Mouse (Mus musculus) cerebellum, adult (tissue): ENCODE results near the gene Apol6.

Source experiments
- ATAC-seq: cut with Nextera tagmentation; 2 replicates; pipeline ENCODE4 v1.9.2; 2017; ENCODE audit warnings: mild to moderate bottlenecking, moderate library complexity, mixed read lengths; ENCODE audit not compliant: insufficient number of reproducible peaks, low FRiP score, low TSS enrichment

The Apol6 gene

DNA sequence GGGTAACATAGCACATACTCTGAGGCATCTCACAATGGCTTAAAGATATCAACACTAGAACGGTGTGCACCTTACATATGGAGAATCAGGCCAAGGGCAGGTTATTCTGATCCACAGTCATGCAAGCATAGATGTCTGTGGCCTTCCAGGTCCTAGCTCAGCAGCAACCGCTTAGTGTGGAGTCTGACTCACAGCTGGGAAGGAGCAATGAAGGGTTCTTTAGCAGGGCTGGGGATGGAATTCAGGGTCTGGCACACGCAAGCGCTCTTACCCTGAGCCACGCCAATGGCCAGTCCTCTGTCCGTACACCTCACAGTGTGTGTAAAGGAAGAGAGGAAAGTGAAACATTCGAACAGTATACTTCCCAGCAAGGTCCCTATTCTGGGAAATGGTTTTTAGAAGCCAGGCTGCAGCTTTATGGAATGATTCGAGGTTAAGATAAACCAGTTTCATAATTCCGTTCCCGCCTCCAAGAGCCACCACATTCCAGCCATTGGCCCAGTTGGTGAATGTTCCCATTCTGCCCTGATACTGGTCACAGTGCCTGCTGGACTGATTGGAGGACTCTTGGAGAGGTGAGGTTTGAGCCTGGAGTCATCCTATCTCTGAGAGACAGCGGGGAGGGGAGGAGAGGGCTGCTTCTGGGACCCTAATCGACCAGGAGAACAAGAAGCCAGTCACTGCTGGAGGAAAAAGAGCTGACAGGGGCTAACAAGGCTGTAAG lies at the start of gene Apol6:
Apol6 (plus strand) TSS at position 133 of the 724 bp plus-strand sequence.
- no peak for ATAC-seq

DNA sequence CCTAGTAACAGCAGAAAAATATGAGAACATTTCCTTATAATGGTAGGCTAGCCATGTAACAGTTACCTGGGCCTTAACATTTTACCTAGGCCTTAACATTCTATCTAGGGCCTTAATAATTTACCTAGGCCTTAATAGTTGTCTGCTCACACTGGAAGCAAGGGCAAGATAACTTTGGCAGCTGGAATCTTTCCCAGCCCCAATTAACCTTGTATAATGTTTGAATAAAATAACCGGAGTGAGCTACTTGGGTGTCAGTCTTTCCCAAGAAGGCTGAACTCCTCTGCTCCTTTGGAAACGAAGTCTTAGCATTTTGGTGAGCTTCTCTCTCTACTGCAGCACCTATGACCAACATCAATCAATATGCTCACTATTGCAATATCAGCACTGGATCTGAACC lies 46.5 kb upstream of the Apol6 start:
- no peak for ATAC-seq

DNA sequence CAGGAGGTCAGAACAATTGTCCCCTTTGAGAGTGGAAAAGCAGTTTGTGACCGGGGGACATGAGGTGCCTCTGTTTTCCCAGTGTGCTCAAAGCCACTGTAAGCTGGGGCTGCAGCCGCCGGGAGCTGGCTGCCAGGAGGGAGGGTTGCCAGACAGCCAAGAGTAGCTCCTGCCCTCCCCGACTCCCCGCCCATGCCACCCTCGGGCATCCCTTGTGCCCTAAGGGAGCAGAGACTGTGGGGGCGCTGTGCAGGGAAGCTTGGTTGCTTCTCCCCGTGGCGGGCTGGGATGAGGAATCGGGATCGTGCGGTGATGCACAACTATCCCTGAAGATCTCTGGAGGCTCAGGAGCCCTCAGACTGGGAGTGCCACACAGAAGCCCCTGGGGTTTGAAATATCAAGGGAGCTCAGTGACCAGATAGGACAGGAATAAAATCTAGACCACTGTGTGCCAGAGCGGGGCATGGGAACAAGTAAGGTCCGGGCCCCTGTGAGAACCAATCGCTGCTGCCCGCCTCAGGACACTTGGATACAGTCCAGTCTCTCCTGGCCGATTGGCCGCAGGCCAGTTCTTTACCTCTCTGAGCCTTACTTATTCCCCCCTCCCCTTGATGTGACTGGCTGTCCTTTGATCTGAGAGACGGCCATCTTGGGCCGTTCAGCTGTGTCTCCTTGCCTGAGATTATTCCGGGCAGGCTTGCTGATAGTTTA lies 45.5 kb upstream of the Apol6 start:
- no peak for ATAC-seq

DNA sequence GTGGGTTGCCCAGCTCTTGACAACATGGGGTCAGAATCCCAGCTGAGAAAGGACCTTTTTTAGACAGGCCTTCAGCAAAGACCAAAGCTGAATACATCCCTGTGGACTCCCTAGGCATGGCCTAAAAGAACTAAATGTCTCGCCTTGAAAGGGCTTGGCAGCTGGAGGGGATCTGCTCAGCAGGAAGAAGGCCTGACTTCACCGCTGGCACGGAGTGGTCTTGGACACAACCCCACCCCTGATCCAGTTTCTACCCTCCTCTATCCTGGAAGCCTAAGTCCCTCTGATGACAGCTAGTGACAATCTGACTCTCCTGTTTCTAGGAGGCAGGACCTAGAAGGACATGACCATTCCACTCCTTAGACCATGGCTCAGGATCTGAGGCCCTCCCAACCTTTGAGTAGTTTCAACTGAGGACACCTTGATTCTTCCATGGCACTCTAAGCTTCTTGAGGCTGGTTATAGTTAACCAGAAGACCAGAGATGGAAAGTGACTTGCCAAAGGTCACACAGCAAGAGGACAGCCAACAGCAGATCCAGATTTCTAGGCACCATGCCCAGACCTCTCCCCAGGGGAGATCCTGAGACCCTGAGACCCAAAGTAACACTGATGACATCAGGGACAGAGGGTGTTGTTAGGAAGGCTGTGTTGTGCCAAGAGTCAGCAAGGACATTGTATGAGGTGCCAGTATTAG lies 41.2 kb upstream of the Apol6 start:
- peak; percentile 40; the same call in 1 of the 2 replicates for ATAC-seq

DNA sequence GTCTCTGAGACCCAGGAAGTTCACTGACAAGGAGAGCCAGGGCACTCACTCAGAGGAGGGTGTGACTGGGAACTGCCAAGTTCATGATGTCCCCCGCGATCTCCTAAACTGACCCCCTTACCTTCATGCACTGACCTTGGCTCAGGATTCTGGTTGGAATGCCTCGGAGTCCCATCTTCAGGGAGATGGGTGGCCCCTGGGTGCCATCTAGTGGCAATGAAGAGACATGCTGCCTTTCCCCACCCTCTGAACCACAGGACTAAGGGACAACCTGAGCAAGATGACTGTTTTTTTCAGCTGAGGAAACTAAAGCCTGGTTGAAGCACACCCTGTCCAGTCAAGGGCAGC lies 40.7 kb upstream of the Apol6 start:
- ATAC-seq, result peak; percentile 72; the same call in 1 of the 2 replicates

DNA sequence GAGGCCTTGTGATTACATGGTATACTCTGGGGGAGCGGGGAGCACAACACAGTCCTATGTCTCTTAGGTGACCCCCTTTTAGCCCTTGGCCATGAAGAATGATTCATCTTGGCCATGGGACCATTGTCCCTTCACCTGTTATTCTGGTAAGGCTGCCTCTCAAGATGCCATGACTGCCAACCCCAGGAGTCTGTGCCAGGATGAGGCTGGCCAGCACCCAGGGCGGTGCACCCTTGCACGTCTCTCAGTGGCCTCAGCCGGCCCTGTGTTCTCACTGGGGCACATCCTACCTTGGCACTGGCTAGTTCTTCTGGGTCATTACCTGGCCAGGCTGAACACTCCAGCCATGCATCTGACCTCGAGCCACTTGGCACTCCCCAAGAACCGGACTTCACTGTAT lies 35.7 kb upstream of the Apol6 start:
- no peak for ATAC-seq

DNA sequence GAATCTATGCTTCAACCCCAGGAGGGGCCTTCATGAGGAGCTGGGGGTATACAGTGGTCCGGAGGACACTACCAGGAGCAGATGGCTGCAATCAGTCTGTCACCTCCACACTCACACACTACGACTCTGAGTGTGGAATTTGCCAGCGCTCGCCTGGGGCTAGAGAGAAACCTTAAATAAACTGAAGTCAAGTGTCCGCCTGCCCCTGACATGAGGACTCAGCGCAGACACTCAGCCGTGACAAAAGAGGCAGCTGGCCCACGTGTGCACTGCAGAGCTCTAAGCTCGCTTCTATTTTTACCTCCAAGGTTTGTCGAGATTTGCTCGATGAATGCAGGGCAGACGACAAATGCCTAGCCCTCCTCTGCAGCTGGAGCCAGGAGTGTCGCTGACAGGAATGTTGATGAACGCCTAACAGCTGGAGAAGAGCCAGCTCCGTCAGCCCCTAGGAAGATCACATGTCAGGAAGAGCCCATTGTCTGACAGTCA lies 30.7 kb upstream of the Apol6 start:
- ATAC-seq, result no peak

DNA sequence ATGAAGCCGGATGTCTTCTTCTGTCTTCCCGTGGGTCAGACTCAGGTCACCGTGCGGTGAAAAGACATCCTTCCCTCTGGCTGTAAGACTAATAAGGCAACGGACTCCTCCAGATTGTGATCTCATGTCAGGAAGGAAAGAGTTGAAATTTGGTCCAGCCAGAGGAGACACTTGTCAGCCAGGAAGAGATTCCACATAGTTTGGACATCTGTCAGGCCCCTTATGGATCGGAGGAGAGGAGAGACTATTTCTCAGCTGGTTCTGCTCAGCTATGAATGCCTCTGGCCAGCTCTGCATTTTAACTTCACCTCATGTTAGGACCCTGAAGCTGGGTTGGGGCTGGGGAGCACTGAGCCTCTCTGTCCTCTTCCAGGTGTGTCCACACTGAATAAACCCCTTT lies 30.1 kb upstream of the Apol6 start:
- ATAC-seq, result no peak

DNA sequence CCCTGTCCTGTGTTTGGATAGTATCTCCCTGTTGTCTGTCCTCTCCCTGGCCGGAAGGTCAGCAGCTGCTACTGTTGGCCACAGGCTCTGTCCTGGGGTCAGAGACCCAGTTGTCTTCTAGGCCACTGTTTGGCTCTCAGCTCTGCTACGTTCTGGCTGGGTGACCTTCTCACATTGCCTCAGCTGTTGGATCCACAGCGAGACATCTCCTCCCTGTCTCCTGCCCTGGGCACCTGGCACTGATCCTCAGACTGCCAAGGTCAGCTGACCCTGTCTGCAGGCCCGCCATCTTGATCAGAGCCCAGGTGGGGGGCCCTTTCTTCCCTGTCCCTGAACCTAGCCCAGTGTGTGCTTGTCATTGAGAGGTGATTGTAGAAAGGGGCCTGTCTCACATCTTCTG lies 29.5 kb upstream of the Apol6 start:
- no peak for ATAC-seq

DNA sequence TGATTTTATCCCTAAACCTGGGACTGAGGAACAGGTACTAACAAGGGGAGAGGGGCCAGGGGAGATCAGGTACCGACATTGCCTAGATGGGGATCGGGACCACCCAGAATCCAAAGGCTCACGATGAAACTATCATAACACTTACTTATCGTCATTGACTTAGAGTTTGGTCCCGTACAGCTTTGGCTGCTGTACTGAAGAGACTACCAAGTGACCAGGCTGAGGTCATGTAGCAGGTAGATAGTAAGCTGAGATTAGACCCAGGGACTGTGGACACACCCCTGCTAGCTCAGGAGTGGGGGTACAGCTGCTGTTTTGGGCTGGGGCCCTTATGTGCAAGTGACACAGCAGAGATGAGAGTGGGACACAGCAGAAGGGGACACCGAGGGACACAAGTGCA lies 28.0 kb upstream of the Apol6 start:
- ATAC-seq, result no peak

DNA sequence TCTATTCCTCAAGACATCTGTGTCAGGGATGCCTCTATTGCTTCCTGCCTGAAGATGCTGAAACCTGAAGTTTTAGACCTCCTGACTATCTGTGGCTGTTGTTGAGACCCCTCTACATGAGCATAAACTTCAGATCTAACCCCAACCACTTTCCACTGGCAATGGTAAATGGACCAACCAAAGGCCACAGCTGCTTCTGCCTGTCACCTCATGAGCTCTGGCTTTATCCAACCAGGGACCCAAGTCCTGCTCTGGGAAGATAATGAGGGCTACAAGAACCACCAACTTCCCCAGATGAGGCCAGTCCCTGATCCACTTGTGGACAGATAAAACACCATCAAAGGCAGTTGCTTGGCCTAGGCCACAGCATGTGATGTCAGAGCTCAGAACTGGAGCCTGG lies 26.6 kb upstream of the Apol6 start:
- no peak for ATAC-seq

DNA sequence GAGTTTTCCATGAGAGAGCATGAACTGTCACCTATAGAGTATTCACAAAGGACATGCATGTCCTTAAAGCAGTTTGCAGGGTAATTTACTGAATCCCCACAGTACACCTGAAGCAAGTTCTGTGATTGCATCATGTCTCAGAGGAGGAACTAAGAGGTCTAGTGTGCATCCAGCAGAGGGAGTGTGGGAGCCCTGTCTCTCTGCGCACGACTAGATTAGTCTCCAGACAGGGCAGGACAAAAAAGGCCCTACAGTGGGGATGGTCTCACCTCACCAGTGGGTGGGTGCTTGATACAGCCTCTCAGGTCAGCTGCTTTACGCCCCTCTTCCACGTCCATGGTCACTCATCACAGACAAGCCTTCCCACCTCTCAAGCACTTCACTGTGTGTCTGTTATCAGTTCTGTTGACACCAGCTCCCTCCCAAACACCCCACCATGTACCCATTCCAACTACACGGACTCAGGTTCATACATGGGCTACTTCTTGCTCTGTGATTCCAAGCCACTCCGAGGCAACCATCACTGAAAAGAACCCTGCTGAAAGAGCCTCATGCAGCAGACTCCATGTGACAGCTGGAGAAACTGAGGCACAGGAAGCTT lies 25.7 kb upstream of the Apol6 start:
- no peak for ATAC-seq

DNA sequence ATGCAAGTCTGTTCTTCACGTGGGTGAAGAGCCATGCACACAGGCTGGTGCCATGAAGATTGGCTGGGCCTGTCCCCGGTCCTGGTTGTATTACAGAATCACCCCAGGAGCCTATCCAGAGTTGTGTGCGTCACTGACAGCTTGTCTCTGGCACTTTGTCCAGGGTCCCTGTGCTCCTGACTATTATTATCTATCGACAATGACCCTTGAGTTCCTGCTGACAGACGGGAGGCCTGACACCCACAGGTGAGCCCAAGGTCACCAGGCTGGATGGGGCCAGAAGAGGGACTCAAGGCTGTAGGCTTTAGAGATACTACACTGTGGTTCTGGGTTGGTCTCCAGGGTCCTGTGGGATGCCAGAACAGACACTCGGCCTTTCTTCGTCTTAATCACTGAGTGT lies 25.0 kb upstream of the Apol6 start:
- ATAC-seq, result no peak

DNA sequence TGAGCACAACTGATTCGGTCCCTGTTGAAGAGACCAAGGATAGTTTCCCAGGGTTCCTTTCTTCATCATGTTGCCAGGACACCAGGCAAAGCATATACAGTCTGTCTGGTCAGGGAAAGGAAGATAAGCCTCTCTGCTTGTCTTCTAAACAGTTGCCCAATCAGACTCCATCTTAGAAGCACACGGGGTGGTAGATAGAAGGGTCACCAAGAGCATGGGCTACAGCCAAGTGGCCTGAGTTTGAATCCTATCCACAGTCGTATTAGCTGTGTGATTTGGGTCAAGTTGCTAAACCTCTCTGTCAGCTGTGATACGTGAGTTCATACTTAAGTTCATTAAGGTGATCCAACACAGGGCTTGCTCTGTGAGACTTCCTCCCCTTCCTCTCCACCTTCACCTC lies 24.4 kb upstream of the Apol6 start:
- no peak for ATAC-seq

DNA sequence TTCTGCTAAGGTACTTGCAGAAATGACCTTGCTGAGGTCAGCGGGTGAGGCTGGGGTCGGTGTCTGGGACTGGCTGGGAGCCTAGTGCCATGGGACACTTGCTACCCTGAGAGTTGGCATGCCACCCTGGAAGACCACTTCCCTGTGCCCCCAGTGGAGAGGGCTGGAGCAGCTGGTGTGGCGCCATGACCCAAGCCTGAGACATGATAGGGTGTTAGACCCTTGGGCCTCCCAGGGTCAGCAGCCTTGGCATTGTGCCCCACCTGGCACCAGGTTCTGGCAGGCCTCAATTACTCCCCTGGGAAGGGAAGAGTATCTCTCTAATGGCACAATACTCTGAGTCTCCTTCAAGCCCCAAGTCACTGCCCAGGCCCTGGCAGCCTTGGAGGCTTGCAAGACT lies 23.5 kb upstream of the Apol6 start:
- ATAC-seq, result no peak

DNA sequence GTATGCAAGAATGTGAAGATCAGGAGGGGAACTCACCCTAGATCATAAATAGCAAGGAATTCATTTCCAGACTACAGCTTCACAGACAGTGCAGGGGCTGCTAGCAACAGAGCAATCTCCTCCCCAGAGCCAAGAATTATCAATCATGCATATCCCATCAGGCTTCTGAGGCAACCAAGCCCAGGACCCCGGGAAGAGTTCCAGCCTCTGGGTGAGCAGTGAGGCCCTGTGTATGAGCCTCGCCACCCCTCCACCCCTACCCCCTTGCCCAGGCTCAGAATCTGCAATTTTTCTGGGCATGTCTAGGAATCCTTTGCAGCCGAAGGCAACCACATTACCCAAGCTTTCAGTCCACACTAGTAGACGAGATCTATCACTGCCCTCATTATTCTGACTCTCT lies 22.7 kb upstream of the Apol6 start:
- ATAC-seq, result peak; percentile 8; the same call in 1 of the 2 replicates

DNA sequence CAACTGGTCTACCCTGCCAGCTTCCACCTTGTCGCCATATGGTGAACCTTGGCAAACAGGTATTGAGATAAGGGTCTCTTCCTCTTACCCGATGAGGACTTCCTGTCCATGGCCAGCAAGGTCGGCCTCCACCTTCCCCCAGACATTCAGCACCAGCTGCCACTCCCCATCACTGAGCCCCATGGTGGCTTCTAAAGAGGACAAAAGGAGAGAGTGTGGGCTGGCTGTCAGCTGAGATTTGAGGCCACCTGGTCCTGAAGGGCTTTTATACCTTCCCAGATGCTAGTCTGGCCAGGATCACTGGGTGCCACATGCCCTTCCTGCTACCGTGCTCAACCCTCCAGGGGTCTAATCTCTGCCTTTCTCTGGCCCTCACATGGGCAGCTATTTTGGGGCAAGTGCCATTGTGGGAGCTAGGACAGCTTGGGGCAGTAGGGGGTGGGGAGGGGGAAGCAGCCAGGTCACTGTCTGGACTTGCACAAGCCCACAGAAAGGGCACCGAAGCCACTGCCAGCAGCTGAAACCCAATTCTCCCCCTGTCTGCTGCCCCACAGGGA lies 22.1 kb upstream of the Apol6 start:
- peak; percentile 75; the same call in 1 of the 2 replicates for ATAC-seq

DNA sequence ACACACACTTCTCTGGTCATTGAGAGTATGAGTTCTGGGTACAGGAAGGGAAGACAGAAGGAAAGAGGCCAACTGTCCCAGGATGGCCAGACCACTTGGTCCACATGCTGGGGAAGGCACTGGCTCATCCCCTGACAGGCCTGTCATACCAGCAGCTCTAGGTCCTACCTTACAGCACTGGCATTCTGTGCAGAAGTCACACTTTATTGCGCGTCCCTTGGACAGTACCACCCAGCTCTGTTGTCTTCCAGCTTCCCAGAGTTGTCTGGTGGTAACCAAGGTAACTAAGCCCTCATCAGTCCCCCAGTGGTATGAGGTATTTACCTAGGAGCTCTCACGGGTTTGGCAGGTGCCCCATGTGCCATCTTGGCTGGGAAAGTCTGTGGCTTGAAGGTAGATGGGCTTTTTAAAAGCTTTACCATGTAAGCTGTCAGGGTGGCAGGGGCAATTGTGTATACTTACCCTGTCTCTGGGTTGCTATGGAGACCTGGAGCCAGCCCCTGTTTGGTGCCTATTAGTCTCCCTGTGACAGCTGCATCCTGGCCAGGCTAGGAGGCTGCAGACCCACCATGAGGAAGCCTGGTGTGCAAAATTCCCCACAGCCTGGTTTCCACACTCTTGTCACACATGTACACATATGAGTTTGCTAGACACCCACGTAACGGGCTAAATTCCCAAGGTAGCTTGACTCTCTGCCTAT lies 18.5 kb upstream of the Apol6 start:
- ATAC-seq, result no peak

DNA sequence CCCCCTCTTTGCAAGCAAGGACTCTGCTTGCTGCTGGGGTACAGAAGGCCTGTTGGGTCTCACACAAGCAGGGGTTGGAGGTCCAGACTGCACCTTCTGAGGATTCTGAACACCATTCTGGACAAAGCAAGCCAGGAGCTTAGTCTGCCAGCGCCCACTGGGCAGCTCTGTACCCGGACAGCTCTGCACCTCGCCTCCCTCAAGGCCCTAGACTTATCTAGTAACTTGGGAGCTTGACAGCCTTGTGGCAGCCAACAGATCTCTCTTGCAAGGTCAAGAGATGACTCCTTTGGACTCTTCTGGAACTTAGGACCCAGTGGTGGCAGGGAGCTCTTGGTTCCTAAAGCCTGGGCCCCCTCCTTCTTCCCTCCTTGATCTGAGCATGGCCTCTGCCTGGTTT lies 17.4 kb upstream of the Apol6 start:
- no peak for ATAC-seq

DNA sequence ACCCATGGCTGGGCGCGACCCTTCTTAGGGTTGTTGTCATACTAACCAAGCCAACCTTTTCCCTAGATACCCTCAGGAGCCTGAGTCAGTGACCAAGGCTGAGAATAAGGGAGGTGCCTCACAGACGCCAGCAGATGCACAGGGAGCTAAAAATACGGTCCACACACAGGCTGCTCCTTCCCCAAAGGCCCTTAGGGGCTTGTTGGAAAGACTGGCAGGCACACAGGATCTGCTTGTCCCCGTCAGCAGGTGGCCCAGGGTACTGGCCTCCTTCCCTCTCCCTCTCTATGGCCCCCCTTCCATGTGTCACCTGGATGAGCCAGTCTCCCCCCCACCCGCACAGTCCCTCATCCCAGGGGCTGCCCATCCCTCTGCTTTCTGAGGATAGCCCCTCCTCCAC lies 16.9 kb upstream of the Apol6 start:
- no peak for ATAC-seq
